Mouse (Mus musculus) midbrain, embryonic 14.5 days (tissue): ENCODE results near the gene Arl10. TPM values are rescaled to one million over a fixed set of nuclear protein-coding genes. Genes with fewer than 3 reads are reported as not detected.
"Not testable (repeated sequence)": the region's sequence is repeated elsewhere in the genome, so short reads cannot be mapped to it uniquely, and the experiment has no call there.

Source experiments
- ATAC-seq: fragments of 200-750 bp; cut with Nextera tagmentation; 2 replicates; pipeline ENCODE4 v1.8.0; 2017; ENCODE audit warnings: moderate number of reproducible peaks, moderate library complexity; ENCODE audit not compliant: low FRiP score, low TSS enrichment
- DNase-seq: peaks from one replicate; pipeline ENCODE4 v3.0.0-alpha.2; 2015
- H3K27ac ChIP-seq: fragments of 300-500 bp; sonication (generic); replicated peaks from 2 replicates; pipeline ENCODE4 v1.5.1; 2014; ENCODE audit warnings: mild to moderate bottlenecking, low read depth, low read length, moderate library complexity
- H3K27me3 ChIP-seq: fragments of 300-500 bp; sonication (generic); 2 replicates; pipeline ENCODE4 v1.6.1; 2014; ENCODE audit warnings: low read length, control low read depth, mixed read lengths; ENCODE audit not compliant: control insufficient read depth, insufficient read depth
- H3K36me3 ChIP-seq: fragments of 300-500 bp; sonication (generic); 2 replicates; pipeline ENCODE4 v1.6.1; 2014; ENCODE audit warnings: low read length, control low read depth; ENCODE audit not compliant: control insufficient read depth, insufficient read depth
- H3K4me1 ChIP-seq: fragments of 300-500 bp; sonication (generic); 2 replicates; pipeline ENCODE4 v1.6.1; 2014; ENCODE audit warnings: mild to moderate bottlenecking, antibody characterized with exemption, low read length, control low read depth; ENCODE audit not compliant: control insufficient read depth, insufficient read depth
- H3K4me2 ChIP-seq: fragments of 300-500 bp; sonication (generic); 2 replicates; pipeline ENCODE4 v1.6.1; 2014; ENCODE audit warnings: mild to moderate bottlenecking, low read length, moderate library complexity
- H3K4me3 ChIP-seq: fragments of 300-500 bp; sonication (generic); replicated peaks from 2 replicates; pipeline ENCODE4 v1.5.1; 2014; ENCODE audit warnings: low read depth, low read length
- H3K9ac ChIP-seq: fragments of 300-500 bp; sonication (generic); replicated peaks from 2 replicates; pipeline ENCODE4 v1.6.1; 2014; ENCODE audit warnings: mild to moderate bottlenecking, low read length, moderate library complexity
- H3K9me3 ChIP-seq: fragments of 300-500 bp; sonication (generic); 2 replicates; pipeline ENCODE4 v1.6.1; 2016; ENCODE audit warnings: low read length, control low read depth, mixed read lengths; ENCODE audit not compliant: control insufficient read depth
- WGBS: fragments of 180-500 bp; shearing (Covaris S2); extraction: QIAGEN DNeasy Blood & Tissue Kit; methylation state at CpG from one replicate; pipeline ENCODE4 v1.1.7; 2014; 5-methylcytosine and 5-hydroxymethylcytosine counted together
- polyA plus RNA-seq: library from polyadenylated mRNA; unstranded; fragments of >200 nt; fragmentation: Nextera tagmentation; extraction: Ambion mirVana; gene quantifications from 2 replicates; pipeline ENCODE4 v1.2.1, GENCODE M21; 2014

Arl10 gene
- polyA plus RNA-seq, 1 experiment from 2014 or later: 88.1 TPM

GRCm38 (mm10) chr13:54604221-54604620, 29.4 kb downstream of the Arl10 start:
- H3K9me3 ChIP-seq: no peaks in the 10 kb centered on the region
- no peak overlapping the region for H3K9ac ChIP-seq
- no peak overlapping the region for H3K27ac ChIP-seq
- ATAC-seq (no peak), DNase-seq (no peak)
- H3K4me2 ChIP-seq: no peak overlapping the region
- peaks cover 14% of the 10 kb centered on the region for H3K36me3 ChIP-seq
- no peak overlapping the region for H3K4me3 ChIP-seq
- 23% methylated on average over 4 of the region's 4 CpGs for WGBS
- peaks cover 11% of the 10 kb centered on the region for H3K4me1 ChIP-seq
- H3K27me3 ChIP-seq: no peaks in the 10 kb centered on the region

- no peak overlapping the region for H3K27ac ChIP-seq
- H3K36me3 ChIP-seq: peaks cover 10% of the 10 kb centered on the region
- WGBS: 84% methylated on average over 5 of the region's 5 CpGs
- no peaks in the 10 kb centered on the region for H3K27me3 ChIP-seq
- DNase-seq (no peak), ATAC-seq (no peak)
- no peak overlapping the region for H3K4me3 ChIP-seq
- H3K9me3 ChIP-seq: no peaks in the 10 kb centered on the region
- H3K4me1 ChIP-seq: peaks cover 18% of the 10 kb centered on the region
- no peak overlapping the region for H3K4me2 ChIP-seq
- H3K9ac ChIP-seq: no peak overlapping the region
Observed at GRCm38 (mm10) chr13:54605426-54605825, 30.6 kb downstream of the Arl10 start.

DNA sequence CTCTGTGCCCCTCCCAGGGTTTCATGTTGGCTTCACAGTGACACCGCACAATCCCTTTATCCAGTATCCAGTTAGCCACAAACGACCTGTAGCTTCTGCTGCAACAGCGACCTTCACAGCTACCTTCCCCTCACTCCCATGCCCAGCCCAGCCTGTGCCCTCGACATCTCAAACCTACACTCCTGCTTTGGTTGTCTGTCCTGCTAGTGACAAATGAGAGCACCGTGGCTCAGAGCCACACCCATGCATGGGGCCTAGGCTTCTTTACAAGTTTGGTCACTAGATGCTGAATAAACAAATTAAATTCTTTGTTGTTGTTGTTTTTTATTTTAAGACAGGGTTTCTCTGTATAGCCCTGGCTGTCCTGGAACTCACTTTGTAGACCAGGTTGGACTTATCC, 32.4 kb downstream of the Arl10 start:
- ATAC-seq: no peak
- H3K9ac ChIP-seq: no peak overlapping the region
- no peak overlapping the region for H3K4me2 ChIP-seq
- H3K9me3 ChIP-seq: no peaks in the 10 kb centered on the region
- no peak for DNase-seq
- H3K4me1 ChIP-seq: peaks cover 19% of the 10 kb centered on the region
- 80% methylated on average over 5 of the region's 5 CpGs for whole genome bisulfite sequencing
- H3K27ac ChIP-seq: no peak overlapping the region
- H3K27me3 ChIP-seq: no peaks in the 10 kb centered on the region
- no peak overlapping the region for H3K4me3 ChIP-seq
- peaks cover 10% of the 10 kb centered on the region for H3K36me3 ChIP-seq

GRCm38 (mm10) chr13:54608002-54608401, 33.2 kb downstream of the Arl10 start:
- ATAC-seq (no peak), DNase-seq (no peak)
- Histone ChIP-seq H3K27me3 (no peaks in the 10 kb centered on the region), H3K4me3 (no peak overlapping the region), H3K4me2 (peak overlapping the region; percentile 85; the same call in 1 of the 2 replicates), H3K36me3 (peaks cover 10% of the 10 kb centered on the region), H3K9me3 (no peaks in the 10 kb centered on the region), H3K9ac (no peak overlapping the region; the same call in 1 of the 2 replicates), H3K27ac (no peak overlapping the region), H3K4me1 (peaks cover 19% of the 10 kb centered on the region)
- 75% methylated on average over 3 of the region's 3 CpGs for WGBS

- DNase-seq (peak; percentile 50), ATAC-seq (no peak)
- no peaks in the 10 kb centered on the region for H3K9me3 ChIP-seq
- H3K9ac ChIP-seq: peak overlapping the region; percentile 43
- H3K4me3 ChIP-seq: peak overlapping the region; percentile 12; the same call in 1 of the 2 replicates
- peaks cover 19% of the 10 kb centered on the region for H3K4me1 ChIP-seq
- peak overlapping the region; percentile 6; the same call in 1 of the 2 replicates for H3K27ac ChIP-seq
- H3K4me2 ChIP-seq: peak overlapping the region; percentile 85
- WGBS: 4% methylated on average over 8 of the region's 8 CpGs
- peaks cover 10% of the 10 kb centered on the region for H3K36me3 ChIP-seq
- H3K27me3 ChIP-seq: no peaks in the 10 kb centered on the region
Observed at GRCm38 (mm10) chr13:54608666-54609065, 33.9 kb downstream of the Arl10 start.

GRCm38 (mm10) chr13:54609301-54609700, 34.5 kb downstream of the Arl10 start:
- peaks cover 8% of the 10 kb centered on the region for H3K36me3 ChIP-seq
- no peak overlapping the region for H3K27ac ChIP-seq
- peak overlapping the region; percentile 85 for H3K4me2 ChIP-seq
- no peak overlapping the region; the same call in 1 of the 2 replicates for H3K9ac ChIP-seq
- peaks cover 19% of the 10 kb centered on the region for H3K4me1 ChIP-seq
- no peaks in the 10 kb centered on the region for H3K27me3 ChIP-seq
- no peak overlapping the region; the same call in 1 of the 2 replicates for H3K4me3 ChIP-seq
- no peaks in the 10 kb centered on the region for H3K9me3 ChIP-seq
- 14% methylated on average over 1 of the region's 1 CpGs for WGBS
- no peak for ATAC-seq
- no peak for DNase-seq

GRCm38 (mm10) chr13:54610613-54610971, 35.8 kb downstream of the Arl10 start:
- ATAC-seq (no peak), DNase-seq (peak; percentile 45)
- Histone ChIP-seq H3K9me3 (no peaks in the 10 kb centered on the region), H3K4me2 (peak overlapping the region; percentile 85), H3K27ac (peak overlapping the region; percentile 72), H3K9ac (peak overlapping the region; percentile 82), H3K4me1 (peaks cover 19% of the 10 kb centered on the region), H3K4me3 (peak overlapping the region; percentile 64), H3K36me3 (peaks cover 4% of the 10 kb centered on the region), H3K27me3 (no peaks in the 10 kb centered on the region)
- 10% methylated on average over 13 of the region's 13 CpGs for WGBS

DNA sequence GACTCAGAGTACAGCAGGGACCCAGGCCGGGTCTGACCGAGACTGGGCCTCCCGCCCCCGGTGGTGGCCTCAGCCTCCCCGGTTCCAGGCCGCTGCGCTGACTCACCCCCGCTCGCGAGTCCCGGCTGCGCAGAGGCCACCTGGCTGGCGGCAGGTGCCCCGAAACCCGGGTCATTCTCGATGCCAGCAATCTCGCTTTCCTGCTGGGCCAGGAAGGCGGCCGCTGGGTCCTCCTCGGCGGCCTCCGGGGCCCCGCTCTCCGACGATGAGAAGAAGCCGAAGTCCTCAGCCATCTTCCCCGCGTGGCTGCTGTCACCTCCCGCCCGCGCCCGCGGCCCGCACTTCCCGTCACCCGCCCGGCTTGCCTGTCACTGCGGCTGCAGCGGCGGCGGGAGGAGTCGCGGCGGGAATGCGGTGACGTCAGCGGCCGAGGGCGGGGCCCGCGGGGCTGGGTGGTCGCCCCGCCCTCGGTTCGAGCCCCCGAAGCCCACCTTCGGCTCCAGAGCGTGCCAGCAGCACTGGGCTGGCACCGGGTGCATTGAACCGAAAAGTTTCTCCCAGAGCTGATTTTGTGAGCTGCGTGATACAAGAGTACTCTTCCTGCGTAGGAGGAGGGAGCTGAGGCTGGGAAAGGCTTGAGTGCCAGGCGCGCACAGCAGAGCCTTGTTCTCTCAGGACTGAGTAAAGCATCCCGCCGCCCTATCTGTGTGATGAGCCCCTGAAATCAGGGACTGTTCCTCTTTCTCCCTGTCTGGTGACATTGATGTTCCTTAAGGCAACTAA, 36.3 kb downstream of the Arl10 start, which contains the start of gene Cltb:
Gene Cltb, minus strand, starts transcription at position 373 of the 783 bp plus-strand sequence.
- peak; percentile 81 for ATAC-seq

DNA sequence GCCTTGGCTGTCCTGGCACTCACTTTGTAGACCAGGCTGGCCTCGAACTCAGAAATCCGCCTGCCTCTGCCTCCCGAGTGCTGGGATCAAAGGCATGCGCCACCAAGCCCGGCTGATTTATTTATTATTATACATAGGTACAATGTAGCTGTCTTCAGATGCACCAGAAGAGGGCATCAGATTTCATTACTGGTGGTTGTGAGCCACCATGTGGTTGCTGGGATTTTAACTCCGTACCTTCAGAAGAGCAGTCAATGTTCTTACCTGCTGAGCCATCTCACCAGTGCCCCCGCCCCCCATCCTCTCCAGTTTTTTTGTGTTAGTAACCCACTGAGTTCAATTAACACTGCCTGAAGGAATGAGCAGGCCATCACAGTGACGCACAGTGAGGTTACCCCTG, 38.3 kb downstream of the Arl10 start:
- not testable (repeated sequence) for H3K36me3 ChIP-seq, H3K9ac ChIP-seq, H3K27me3 ChIP-seq, H3K9me3 ChIP-seq, H3K27ac ChIP-seq, DNase-seq, H3K4me2 ChIP-seq, H3K4me3 ChIP-seq, ATAC-seq
- H3K4me1 ChIP-seq: peaks cover 19% of the 10 kb centered on the region
- 87% methylated on average over 8 of the region's 8 CpGs for WGBS

More for the DNA sequence above, 36.3 kb downstream of the Arl10 start, which contains the start of gene Cltb:
- Histone ChIP-seq H3K27ac (peak within 1 kb of the TSS; percentile 72), H3K9ac (peak within 1 kb of the TSS; percentile 82), H3K36me3 (no peaks in the 10 kb centered on the region; the same call in 1 of the 2 replicates), H3K27me3 (no peaks in the 10 kb centered on the region), H3K4me1 (peaks cover 19% of the 10 kb centered on the region), H3K4me2 (peak within 1 kb of the TSS; percentile 85), H3K4me3 (peak within 1 kb of the TSS; percentile 64), H3K9me3 (no peaks in the 10 kb centered on the region)
- DNase-seq: peak; percentile 93
- 1% methylated on average over 66 of the region's 66 CpGs for WGBS
